Mouse (Mus musculus) CH12.LX (cell line): Measurements from ENCODE around the gene Hhip.

Source experiments
- CTCF ChIP-seq, 2 experiments: IDR thresholded peaks in 1 of 2; conservative IDR thresholded peaks in 1 of 2; 2 replicates each; pipeline ENCODE4 v1.5.1; 2011 to 2012; ENCODE audit warnings: low read depth in 2 of 2, low read length in 2 of 2, improper control_type of control experiment in 1 of 2, inconsistent platforms in 1 of 2, mild to moderate bottlenecking in 1 of 2, moderate library complexity in 1 of 2
- E2F4 ChIP-seq: IDR thresholded peaks from 2 replicates; pipeline ENCODE4 v1.6.1; 2011; ENCODE audit warnings: low read depth, low read length, improper control_type of control experiment; ENCODE audit not compliant: insufficient replicate concordance
- EP300 ChIP-seq: IDR thresholded peaks from 2 replicates; pipeline ENCODE4 v1.6.1; 2011; ENCODE audit warnings: low read length, improper control_type of control experiment
- IRF4 ChIP-seq: IDR thresholded peaks from 2 replicates; pipeline ENCODE4 v1.6.1; 2014; ENCODE audit warnings: low read depth, mild to moderate bottlenecking, inconsistent platforms, low read length, improper control_type of control experiment
- KAT2A ChIP-seq: IDR thresholded peaks from 2 replicates; pipeline ENCODE4 v1.6.1; 2012; ENCODE audit warnings: low read length, improper control_type of control experiment, inconsistent platforms; ENCODE audit not compliant: insufficient replicate concordance
- MAX ChIP-seq: IDR thresholded peaks from 2 replicates; pipeline ENCODE4 v1.6.1; 2011; ENCODE audit warnings: low read length, improper control_type of control experiment
- NRF1 ChIP-seq: IDR thresholded peaks from 2 replicates; pipeline ENCODE4 v1.6.1; 2014; ENCODE audit warnings: low read depth, mild to moderate bottlenecking, inconsistent platforms, low read length, improper control_type of control experiment, moderate library complexity
- RCOR1 ChIP-seq: conservative IDR thresholded peaks from 2 replicates; pipeline ENCODE4 v1.6.1; 2012; ENCODE audit warnings: low read depth, mild to moderate bottlenecking, inconsistent platforms, low read length, improper control_type of control experiment
- ZNF384 ChIP-seq: IDR thresholded peaks from 2 replicates; pipeline ENCODE4 v1.6.1; 2012; ENCODE audit warnings: low read depth, low read length, improper control_type of control experiment, inconsistent platforms

DNA sequence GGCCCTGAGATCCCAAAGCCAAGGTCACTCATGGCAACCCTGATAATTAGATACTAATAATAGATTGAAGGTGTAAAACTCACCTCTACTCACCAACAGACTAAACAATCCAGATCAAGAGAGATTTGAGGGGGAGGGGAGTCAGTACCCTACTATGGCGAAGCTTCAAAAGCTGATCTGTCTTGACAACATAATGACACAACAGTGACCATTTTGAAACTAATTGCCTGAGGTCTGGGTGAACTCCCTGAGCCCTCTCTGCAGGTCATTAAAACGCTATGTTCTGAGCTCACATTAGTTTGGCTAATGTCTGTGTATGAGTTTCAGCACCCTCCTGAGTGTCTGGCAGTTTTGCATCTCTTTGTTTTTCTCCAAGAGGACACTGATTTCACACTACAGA is 72.9 kb downstream of the Hhip start:
- TF ChIP-seq ZNF384 (no peak), CTCF (conservative IDR thresholded peaks at IDR 0.05 in 1 of 2, IDR thresholded peaks at IDR 0.05 in 1 of 2; ENCODE audit: low read depth in 2 of 2, low read length in 2 of 2) (no peak), E2F4 (no peak), IRF4 (no peak), KAT2A (no peak), RCOR1 (no peak), NRF1 (no peak), EP300 (no peak), MAX (no peak)
